Mouse (Mus musculus) stomach, embryonic 16.5 days (tissue): ENCODE results near the gene Gja5. TPM values are rescaled to one million over a fixed set of nuclear protein-coding genes. Genes with fewer than 3 reads are reported as not detected.
A peak's percentile ranks its signal among the peaks of the same experiment; 100 is the strongest.

Source experiments
- ATAC-seq: fragments of 200-750 bp; cut with Nextera tagmentation; 2 replicates; pipeline ENCODE4 v1.8.0; 2017; ENCODE audit warnings: moderate number of reproducible peaks, moderate TSS enrichment; ENCODE audit not compliant: insufficient read depth, low FRiP score
- H3K27ac ChIP-seq: fragments of 300-500 bp; sonication (generic); 2 replicates; pipeline ENCODE4 v1.5.1; 2014; ENCODE audit warnings: low read length
- H3K27me3 ChIP-seq: fragments of 300-500 bp; sonication (generic); 2 replicates; pipeline ENCODE4 v1.6.1; 2014; ENCODE audit warnings: low read length, control low read depth, mixed read lengths; ENCODE audit not compliant: control insufficient read depth, insufficient read depth
- H3K36me3 ChIP-seq: fragments of 300-500 bp; sonication (generic); 2 replicates; pipeline ENCODE4 v1.6.1; 2014; ENCODE audit warnings: low read length; ENCODE audit not compliant: control insufficient read depth, insufficient read depth
- H3K4me1 ChIP-seq: fragments of 300-500 bp; sonication (generic); 2 replicates; pipeline ENCODE4 v1.6.1; 2014; ENCODE audit warnings: low read length, control low read depth, mixed read lengths; ENCODE audit not compliant: control insufficient read depth, insufficient read depth
- H3K4me2 ChIP-seq: fragments of 300-500 bp; sonication (generic); 2 replicates; pipeline ENCODE4 v1.6.1; 2014; ENCODE audit warnings: low read depth, low read length, mixed read lengths
- H3K4me3 ChIP-seq: fragments of 300-500 bp; sonication (generic); replicated peaks from 2 replicates; pipeline ENCODE4 v1.5.1; 2014; ENCODE audit warnings: mild to moderate bottlenecking, low read length
- H3K9ac ChIP-seq: fragments of 300-500 bp; sonication (generic); 2 replicates; pipeline ENCODE4 v1.6.1; 2014; ENCODE audit warnings: low read length
- H3K9me3 ChIP-seq: fragments of 300-500 bp; sonication (generic); replicated peaks from 2 replicates; pipeline ENCODE4 v1.6.1; 2016; ENCODE audit warnings: low read length, control low read depth; ENCODE audit not compliant: control insufficient read depth
- WGBS: fragments of 180-500 bp; shearing (Covaris S2); extraction: QIAGEN DNeasy Blood & Tissue Kit; methylation state at CpG from one replicate; pipeline ENCODE4 v1.1.7; 2014; 5-methylcytosine and 5-hydroxymethylcytosine counted together
- polyA plus RNA-seq: library from polyadenylated mRNA; unstranded; fragments of >200 nt; fragmentation: Nextera tagmentation; extraction: Ambion mirVana; gene quantifications from 2 replicates; pipeline ENCODE4 v1.2.1, GENCODE M21; 2015

Gja5 gene
- polyA plus RNA-seq, 1 experiment from 2014 or later = 12.5 TPM

- Histone ChIP-seq H3K27ac (no peak overlapping the region), H3K9ac (peak overlapping the region; percentile 91), H3K36me3 (no peaks in the 10 kb centered on the region), H3K27me3 (no peaks in the 10 kb centered on the region), H3K9me3 (no peaks in the 10 kb centered on the region), H3K4me3 (peak overlapping the region; percentile 84), H3K4me2 (peak overlapping the region; percentile 83), H3K4me1 (peaks cover 12% of the 10 kb centered on the region; the same call in 1 of the 2 replicates)
- WGBS = 37% methylated on average over 9 of the region's 9 CpGs
- no peak for ATAC-seq
Observed at GRCm38 (mm10) chr3:96905592-96905991, 1.1 kb downstream of the Gja5 start.

GRCm38 (mm10) chr3:96920991-96921390, 16.5 kb downstream of the Gja5 start:
- 63% methylated on average over 7 of the region's 7 CpGs for WGBS
- Histone ChIP-seq H3K9ac (no peak overlapping the region), H3K9me3 (no peaks in the 10 kb centered on the region), H3K4me3 (no peak overlapping the region), H3K27ac (no peak overlapping the region), H3K4me1 (no peaks in the 10 kb centered on the region), H3K36me3 (no peaks in the 10 kb centered on the region), H3K4me2 (no peak overlapping the region), H3K27me3 (no peaks in the 10 kb centered on the region)
- no peak for ATAC-seq

GRCm38 (mm10) chr3:96924631-96925030, 20.1 kb downstream of the Gja5 start:
- whole genome bisulfite sequencing = 81% methylated on average over 4 of the region's 4 CpGs
- no peak for ATAC-seq
- no peaks in the 10 kb centered on the region for H3K4me1 ChIP-seq
- no peaks in the 10 kb centered on the region for H3K9me3 ChIP-seq
- H3K27me3 ChIP-seq = no peaks in the 10 kb centered on the region
- no peak overlapping the region for H3K4me2 ChIP-seq
- no peaks in the 10 kb centered on the region for H3K36me3 ChIP-seq
- no peak overlapping the region for H3K4me3 ChIP-seq
- H3K27ac ChIP-seq = no peak overlapping the region
- no peak overlapping the region for H3K9ac ChIP-seq

GRCm38 (mm10) chr3:96925920-96926319, 21.4 kb downstream of the Gja5 start, which contains the start of gene Gja8:
Gene Gja8 (minus strand): TSS chr3:96926020.
- Histone ChIP-seq H3K4me1 (0 out of 2 replicates have a peak, but pooled peaks cover 1% of the 10 kb centered on the region), H3K36me3 (no peaks in the 10 kb centered on the region), H3K9me3 (no peaks in the 10 kb centered on the region), H3K4me3 (no peak within 1 kb of the TSS), H3K4me2 (no peak within 1 kb of the TSS), H3K9ac (no peak within 1 kb of the TSS), H3K27me3 (no peaks in the 10 kb centered on the region), H3K27ac (no peak within 1 kb of the TSS)
- 56% methylated on average over 6 of the region's 6 CpGs for WGBS
- no peak for ATAC-seq

GRCm38 (mm10) chr3:96931261-96931681, 26.8 kb downstream of the Gja5 start:
- no peak overlapping the region for H3K4me2 ChIP-seq
- H3K9ac ChIP-seq = no peak overlapping the region
- H3K27ac ChIP-seq = no peak overlapping the region
- H3K27me3 ChIP-seq = no peaks in the 10 kb centered on the region
- ATAC-seq = no peak
- no peaks in the 10 kb centered on the region for H3K9me3 ChIP-seq
- H3K36me3 ChIP-seq = no peaks in the 10 kb centered on the region
- H3K4me1 ChIP-seq = 0 out of 2 replicates have a peak, but pooled peaks cover 4% of the 10 kb centered on the region
- WGBS = 33% methylated on average over 5 of the region's 5 CpGs
- no peak overlapping the region for H3K4me3 ChIP-seq

GRCm38 (mm10) chr3:96936241-96936640, 31.7 kb downstream of the Gja5 start:
- 7% methylated on average over 6 of the region's 6 CpGs for WGBS
- ATAC-seq = no peak
- Histone ChIP-seq H3K9me3 (no peaks in the 10 kb centered on the region), H3K27me3 (no peaks in the 10 kb centered on the region), H3K4me1 (no peaks in the 10 kb centered on the region), H3K27ac (no peak overlapping the region), H3K4me3 (no peak overlapping the region), H3K36me3 (no peaks in the 10 kb centered on the region), H3K9ac (no peak overlapping the region), H3K4me2 (no peak overlapping the region)

- ATAC-seq = 0 out of 2 replicates have a peak, but pooled peaks have one; percentile 37
- Histone ChIP-seq H3K9ac (no peak overlapping the region), H3K9me3 (no peaks in the 10 kb centered on the region), H3K4me1 (no peaks in the 10 kb centered on the region), H3K27ac (no peak overlapping the region), H3K36me3 (no peaks in the 10 kb centered on the region), H3K4me3 (no peak overlapping the region), H3K27me3 (no peaks in the 10 kb centered on the region), H3K4me2 (no peak overlapping the region)
- 30% methylated on average over 5 of the region's 5 CpGs for WGBS
Observed at GRCm38 (mm10) chr3:96937606-96938005, 33.1 kb downstream of the Gja5 start.

GRCm38 (mm10) chr3:96938738-96939137, 34.2 kb downstream of the Gja5 start:
- Histone ChIP-seq H3K27ac (no peak overlapping the region), H3K4me2 (peak overlapping the region; percentile 33), H3K27me3 (no peaks in the 10 kb centered on the region), H3K4me3 (peak overlapping the region; percentile 19), H3K4me1 (no peaks in the 10 kb centered on the region), H3K9me3 (no peaks in the 10 kb centered on the region), H3K9ac (0 out of 2 replicates have a peak overlapping the region, but pooled peaks have one; percentile 9), H3K36me3 (no peaks in the 10 kb centered on the region)
- WGBS = 11% methylated on average over 11 of the region's 11 CpGs
- peak; percentile 74; the same call in 1 of the 2 replicates for ATAC-seq

GRCm38 (mm10) chr3:96942706-96943105, 38.2 kb downstream of the Gja5 start:
- Histone ChIP-seq H3K4me2 (no peak overlapping the region), H3K27me3 (no peaks in the 10 kb centered on the region), H3K4me3 (no peak overlapping the region), H3K4me1 (no peaks in the 10 kb centered on the region), H3K9me3 (no peaks in the 10 kb centered on the region), H3K36me3 (no peaks in the 10 kb centered on the region), H3K27ac (no peak overlapping the region), H3K9ac (no peak overlapping the region)
- WGBS = 86% methylated on average over 2 of the region's 2 CpGs
- ATAC-seq = no peak
